Mouse (Mus musculus) ES-E14 (cell line): ENCODE data around the gene Ankrd34a. TPM values are rescaled to one million over a fixed set of nuclear protein-coding genes. Genes with fewer than 3 reads are reported as not detected.

ENCODE experiments used
- DNase-seq: peaks from one replicate; pipeline ENCODE4 v3.0.0-alpha.2; 2013; ENCODE audit warnings: low read depth, low spot score
- H3K27ac ChIP-seq: 2 replicates; pipeline ENCODE4 v1.5.1; 2012; ENCODE audit warnings: low read depth, mild to moderate bottlenecking, low read length, moderate library complexity, mixed read lengths; ENCODE audit not compliant: poor library complexity, insufficient read depth, severe bottlenecking
- H3K36me3 ChIP-seq: 2 replicates; pipeline ENCODE4 v1.6.1; 2012; ENCODE audit warnings: mild to moderate bottlenecking, low read length, moderate library complexity, mixed read lengths; ENCODE audit not compliant: control insufficient read depth, poor library complexity, insufficient read depth, severe bottlenecking
- H3K4me1 ChIP-seq, 2 experiments: fragments of 150-350 bp in 1 of 2; sonication (generic) in 1 of 2; 2 replicates each; pipeline ENCODE4 v1.6.1; 2012; ENCODE audit warnings: low read length in 2 of 2, mild to moderate bottlenecking in 1 of 2, mixed read lengths in 1 of 2; ENCODE audit not compliant: control insufficient read depth in 2 of 2, insufficient read depth in 2 of 2, poor library complexity in 1 of 2
- H3K4me3 ChIP-seq, 2 experiments: fragments of 150-350 bp in 1 of 2; sonication (generic) in 1 of 2; 2 replicates each; pipeline ENCODE4 v1.5.1; 2012; ENCODE audit warnings: low read length in 2 of 2, low read depth in 1 of 2, mild to moderate bottlenecking in 1 of 2, mixed read lengths in 1 of 2; ENCODE audit not compliant: insufficient read depth in 1 of 2, poor library complexity in 1 of 2, severe bottlenecking in 1 of 2
- H3K9ac ChIP-seq: 2 replicates; pipeline ENCODE4 v1.6.1; 2012; ENCODE audit warnings: low read depth, mild to moderate bottlenecking, low read length, mixed read lengths; ENCODE audit not compliant: poor library complexity, insufficient read depth, severe bottlenecking
- H3K9me3 ChIP-seq: fragments of 150-350 bp; sonication (generic); 2 replicates; pipeline ENCODE4 v1.6.1; 2012; ENCODE audit warnings: low read depth, mild to moderate bottlenecking, low read length; ENCODE audit not compliant: control insufficient read depth, insufficient read depth
- CHD2 ChIP-seq: IDR thresholded peaks from 2 replicates; pipeline ENCODE4 v1.6.1; 2014; ENCODE audit warnings: mild to moderate bottlenecking, low read depth, low read length, inconsistent platforms
- HCFC1 ChIP-seq: IDR thresholded peaks from 2 replicates; pipeline ENCODE4 v1.6.1; 2012; ENCODE audit warnings: low read length, inconsistent platforms, borderline replicate concordance; ENCODE audit not compliant: insufficient read depth
- MAFK ChIP-seq: IDR thresholded peaks from 2 replicates; pipeline ENCODE4 v1.6.1; 2014; ENCODE audit warnings: mild to moderate bottlenecking, low read depth, low read length, inconsistent platforms; ENCODE audit not compliant: insufficient read depth
- ZC3H11A ChIP-seq: IDR thresholded peaks from 2 replicates; pipeline ENCODE4 v1.6.1; 2012; ENCODE audit warnings: low read depth, mild to moderate bottlenecking, inconsistent platforms, low read length, borderline replicate concordance
- ZNF384 ChIP-seq: IDR thresholded peaks from 2 replicates; pipeline ENCODE4 v1.6.1; 2012; ENCODE audit warnings: low read depth, low read length, inconsistent platforms
- in situ Hi-C, 2 experiments: fragments of 600-800 bp; cut with MboI; formaldehyde crosslinking; loops; one replicate each; pipeline ENCODE4 v1.15.1; 2025; ENCODE audit warnings: low sequenced_read_pairs in 2 of 2, inconsistent platforms in 1 of 2; ENCODE audit not compliant: unreplicated experiment in 2 of 2
- total RNA-seq: library from RNA; depleted of rRNA; stranded (reverse); fragments of 300-350 nt; gene quantifications from 2 replicates; pipeline ENCODE4 v1.2.3, GENCODE M21; 2012

The Ankrd34a gene
- total RNA-seq, 1 experiment, result 0.67 TPM

GRCm38 (mm10) chr3:96623201-96623600, 26.8 kb downstream of the Ankrd34a start:
- no peak for DNase-seq
- TF ChIP-seq MAFK, result no peak
- no peaks in the 10 kb centered on the region for H3K9me3 ChIP-seq
- no peak overlapping the region; the same call in 1 of the 2 replicates for H3K27ac ChIP-seq
- H3K36me3 ChIP-seq, result peaks cover 6% of the 10 kb centered on the region; the same call in 1 of the 2 replicates
- H3K4me3 ChIP-seq, result no peak overlapping the region
- H3K9ac ChIP-seq, result no peak overlapping the region
- in situ Hi-C loops, result no loop called here
- peaks cover 3 to 9% of the 10 kb centered on the region in 2 experiments; a peak in 2 of 4 replicates for H3K4me1 ChIP-seq

- Histone ChIP-seq H3K4me1 (no peaks in the 10 kb centered on the region; a peak in 1 of 4 replicates), H3K4me3 (peak within 1 kb of the TSS; percentile 88 to 97), H3K9me3 (no peaks in the 10 kb centered on the region), H3K36me3 (peaks cover 10% of the 10 kb centered on the region), H3K27ac (peak within 1 kb of the TSS; percentile 95), H3K9ac (peak within 1 kb of the TSS; percentile 99)
- TF ChIP-seq MAFK (no peak), ZC3H11A (no peak; the same call in 1 of the 2 replicates), ZNF384 (0 out of 2 replicates have a peak, but pooled peaks have one; percentile 33), CHD2 (no peak), HCFC1 (peak; percentile 77)
- in situ Hi-C loops, result loop anchor here in 1 of 2 experiments (10.0 kb wide), 1 partner anchor 85 kb away; no protein-coding TSS in a partner anchor
- DNase-seq, result peak; percentile 99
Measured at GRCm38 (mm10) chr3:96629729-96630600, 33.5 kb downstream of the Ankrd34a start, which contains the start of gene Rbm8a. Gene Rbm8a, plus strand, starts transcription at chr3:96629933.

GRCm38 (mm10) chr3:96632058-96632457, 35.6 kb downstream of the Ankrd34a start:
- in situ Hi-C loops, result loop anchor here in 1 of 2 experiments (10.0 kb wide), 1 partner anchor 87 kb away; no protein-coding TSS in a partner anchor
- Histone ChIP-seq H3K9me3 (no peaks in the 10 kb centered on the region), H3K4me1 (peaks cover 0 to 4% of the 10 kb centered on the region in 2 experiments; a peak in 2 of 4 replicates), H3K27ac (no peak overlapping the region), H3K4me3 (no peak overlapping the region), H3K36me3 (peaks cover 10% of the 10 kb centered on the region), H3K9ac (no peak overlapping the region)
- TF ChIP-seq ZNF384 (no peak), HCFC1 (no peak), CHD2 (no peak), ZC3H11A (no peak), MAFK (no peak)
- no peak for DNase-seq

- H3K4me1 ChIP-seq, result peaks cover 0 to 4% of the 10 kb centered on the region in 2 experiments; a peak in 2 of 4 replicates
- in situ Hi-C loops, result loop anchor here in 1 of 2 experiments (10.0 kb wide), 1 partner anchor 89 kb away; no protein-coding TSS in a partner anchor
- peaks cover 10% of the 10 kb centered on the region for H3K36me3 ChIP-seq
Measured at GRCm38 (mm10) chr3:96634015-96634414, 37.6 kb downstream of the Ankrd34a start.

More at GRCm38 (mm10) chr3:96634015-96634414, 37.6 kb downstream of the Ankrd34a start:
- Histone ChIP-seq H3K27ac (no peak overlapping the region), H3K4me3 (no peak overlapping the region), H3K9me3 (no peaks in the 10 kb centered on the region), H3K9ac (no peak overlapping the region)
- no peak for DNase-seq
- no peak for TF ChIP-seq CHD2
